Mouse (Mus musculus) midbrain, postnatal 0 days (tissue): Measurements from ENCODE around the gene Tead1. TPM values are rescaled to one million over a fixed set of nuclear protein-coding genes. Genes with fewer than 3 reads are reported as not detected.

Experiments
- ATAC-seq: fragments of 200-750 bp; cut with Nextera tagmentation; 2 replicates; pipeline ENCODE4 v1.8.0; 2017; ENCODE audit warnings: moderate number of reproducible peaks, mild to moderate bottlenecking, moderate TSS enrichment, moderate library complexity; ENCODE audit not compliant: low FRiP score
- DNase-seq: peaks from one replicate; pipeline ENCODE4 v3.0.0-alpha.2; 2015; ENCODE audit warnings: low spot score
- H3K27ac ChIP-seq: fragments of 300-500 bp; sonication (generic); 2 replicates; pipeline ENCODE4 v1.5.1; 2014; ENCODE audit warnings: low read depth, mild to moderate bottlenecking, low read length, mixed read lengths
- H3K27me3 ChIP-seq: fragments of 300-500 bp; sonication (generic); 2 replicates; pipeline ENCODE4 v1.6.1; 2014; ENCODE audit warnings: low read length, control low read depth, mixed read lengths; ENCODE audit not compliant: insufficient read depth
- H3K36me3 ChIP-seq: fragments of 300-500 bp; sonication (generic); 2 replicates; pipeline ENCODE4 v1.6.1; 2014; ENCODE audit warnings: low read length, control low read depth, mixed read lengths; ENCODE audit not compliant: insufficient read depth
- H3K4me1 ChIP-seq: fragments of 300-500 bp; sonication (generic); 2 replicates; pipeline ENCODE4 v1.6.1; 2014; ENCODE audit warnings: mild to moderate bottlenecking, control low read depth, antibody characterized with exemption, low read length, mixed read lengths; ENCODE audit not compliant: insufficient read depth
- H3K4me2 ChIP-seq: fragments of 300-500 bp; sonication (generic); 2 replicates; pipeline ENCODE4 v1.6.1; 2014; ENCODE audit warnings: low read depth, mild to moderate bottlenecking, low read length, mixed read lengths; ENCODE audit not compliant: poor library complexity, severe bottlenecking
- H3K4me3 ChIP-seq: fragments of 300-500 bp; sonication (generic); 2 replicates; pipeline ENCODE4 v1.5.1; 2014; ENCODE audit warnings: low read depth, mild to moderate bottlenecking, low read length, moderate library complexity
- H3K9ac ChIP-seq: fragments of 300-500 bp; sonication (generic); replicated peaks from 2 replicates; pipeline ENCODE4 v1.6.1; 2014; ENCODE audit warnings: mild to moderate bottlenecking, low read length, moderate library complexity, mixed read lengths; ENCODE audit not compliant: poor library complexity, severe bottlenecking
- H3K9me3 ChIP-seq: fragments of 300-500 bp; sonication (generic); 2 replicates; pipeline ENCODE4 v1.6.1; 2016; ENCODE audit warnings: low read length, control low read depth
- CTCF ChIP-seq: IDR thresholded peaks from 2 replicates; pipeline ENCODE4 v1.5.1; 2016; ENCODE audit warnings: antibody characterized with exemption, mild to moderate bottlenecking
- WGBS: fragments of 180-500 bp; shearing (Covaris S2); extraction: QIAGEN DNeasy Blood & Tissue Kit; methylation state at CpG from one replicate; pipeline ENCODE4 v1.1.7; 2014; 5-methylcytosine and 5-hydroxymethylcytosine counted together
- polyA plus RNA-seq: library from polyadenylated mRNA; unstranded; fragments of >200 nt; fragmentation: Nextera tagmentation; extraction: Ambion mirVana; gene quantifications from 2 replicates; pipeline ENCODE4 v1.2.1, GENCODE M21; 2015
- total RNA-seq: library from RNA; depleted of rRNA; stranded (reverse); fragments of >200 nt; gene quantifications from 2 replicates; pipeline ENCODE4 v1.2.3, GENCODE M21; 2014

The Tead1 gene
- total and polyA plus RNA-seq, 2 experiments from 2014 or later = 8.0 to 16.6 TPM

DNA sequence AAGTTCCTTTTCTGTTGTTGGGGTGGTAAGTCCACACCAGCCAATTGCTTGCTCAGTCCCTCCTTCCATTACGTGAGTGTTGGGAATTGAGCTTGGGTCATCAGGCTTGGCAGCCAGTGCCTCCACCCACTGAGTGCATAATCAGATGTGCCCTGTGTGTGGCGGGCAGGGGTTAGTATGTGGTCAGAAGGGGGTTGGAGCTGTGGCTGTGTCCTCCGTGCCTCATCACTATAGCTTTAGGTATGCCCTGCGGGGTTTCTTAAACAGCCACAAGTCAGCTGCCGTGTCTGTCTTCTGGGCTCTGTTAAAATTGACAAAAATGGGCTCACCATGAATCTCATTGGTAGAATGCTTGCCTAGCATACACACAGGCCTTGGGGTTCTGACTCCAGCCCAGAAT is 227.7 kb downstream of the Tead1 start:
- H3K4me3 ChIP-seq = no peak overlapping the region
- no peaks in the 10 kb centered on the region for H3K4me1 ChIP-seq
- no peaks in the 10 kb centered on the region for H3K9me3 ChIP-seq
- H3K4me2 ChIP-seq = no peak overlapping the region
- ATAC-seq (no peak), DNase-seq (no peak)
- H3K9ac ChIP-seq = no peak overlapping the region
- no peaks in the 10 kb centered on the region for H3K27me3 ChIP-seq
- H3K36me3 ChIP-seq = no peaks in the 10 kb centered on the region
- no peak overlapping the region for H3K27ac ChIP-seq
- TF ChIP-seq CTCF = no peak
- WGBS = 76% methylated on average over 5 of the region's 5 CpGs

DNA sequence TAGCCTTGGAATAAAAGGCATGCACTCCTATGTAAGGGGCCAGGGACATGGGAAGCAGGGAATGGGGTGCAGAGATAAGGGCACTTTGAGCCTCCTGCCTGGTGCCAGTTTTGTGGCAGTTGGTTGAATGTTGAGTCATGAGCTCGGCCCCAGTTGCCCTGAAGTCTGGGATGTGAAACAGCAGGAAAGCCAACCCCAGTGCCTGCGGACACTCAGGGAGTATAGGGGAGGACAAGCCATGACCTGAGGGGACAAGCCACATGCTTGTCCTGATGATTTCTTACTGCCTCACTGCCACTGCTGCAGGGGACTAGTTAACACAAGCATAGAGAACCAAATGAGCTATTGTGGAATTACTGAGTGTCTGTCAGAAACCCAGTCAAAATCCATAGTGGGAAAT is 228.3 kb downstream of the Tead1 start:
- Histone ChIP-seq H3K4me1 (no peaks in the 10 kb centered on the region), H3K4me3 (no peak overlapping the region), H3K9me3 (no peaks in the 10 kb centered on the region), H3K4me2 (no peak overlapping the region), H3K27ac (no peak overlapping the region), H3K27me3 (no peaks in the 10 kb centered on the region), H3K9ac (no peak overlapping the region), H3K36me3 (no peaks in the 10 kb centered on the region)
- 90% methylated on average over 2 of the region's 2 CpGs for WGBS
- ATAC-seq (no peak), DNase-seq (no peak)
- no peak for TF ChIP-seq CTCF

DNA sequence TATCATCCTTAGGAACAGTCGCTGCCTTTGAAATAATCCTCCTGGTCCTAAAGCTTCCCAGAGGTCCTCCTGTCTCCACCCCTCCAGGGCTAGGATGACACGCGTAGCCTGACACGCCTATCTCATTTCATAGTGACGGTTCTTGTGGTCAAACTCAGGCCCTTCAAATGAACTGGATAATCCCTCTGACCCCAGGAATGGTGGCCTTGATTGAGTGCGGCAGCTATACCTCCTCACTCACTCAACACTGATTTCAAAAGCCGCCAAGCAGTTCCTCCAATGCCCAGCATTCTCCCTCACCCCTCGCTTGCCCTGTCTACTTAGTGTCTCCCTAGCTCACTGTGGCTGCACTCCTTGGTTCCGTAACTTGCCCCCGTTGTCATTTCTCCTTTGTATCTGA is 230.0 kb downstream of the Tead1 start:
- no peak overlapping the region for H3K27ac ChIP-seq
- no peaks in the 10 kb centered on the region for H3K4me1 ChIP-seq
- ATAC-seq (no peak), DNase-seq (no peak)
- no peak for TF ChIP-seq CTCF
- H3K4me2 ChIP-seq = no peak overlapping the region
- no peaks in the 10 kb centered on the region for H3K9me3 ChIP-seq
- no peaks in the 10 kb centered on the region for H3K27me3 ChIP-seq
- no peaks in the 10 kb centered on the region for H3K36me3 ChIP-seq
- H3K9ac ChIP-seq = no peak overlapping the region
- WGBS = 86% methylated on average over 10 of the region's 10 CpGs
- H3K4me3 ChIP-seq = no peak overlapping the region

DNA sequence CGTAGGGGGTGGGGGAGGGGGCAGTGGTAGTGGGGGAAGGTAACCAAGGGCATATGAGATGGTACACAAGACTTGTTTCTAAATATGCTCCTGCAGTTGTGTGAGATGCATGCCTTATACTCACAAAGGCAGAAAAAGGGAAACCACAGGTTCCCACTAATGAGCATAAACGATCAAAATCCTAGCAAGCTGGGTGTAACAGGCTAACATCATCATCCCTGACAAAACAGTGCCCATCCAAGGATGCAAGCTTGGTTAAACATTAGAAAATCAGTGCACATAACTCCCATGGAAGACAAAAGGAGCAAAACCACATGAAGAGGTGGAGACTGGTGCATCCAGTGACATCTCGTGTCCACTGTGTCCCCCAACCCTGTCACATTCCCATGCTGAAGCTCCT is 233.9 kb downstream of the Tead1 start:
- Histone ChIP-seq H3K9ac (no peak overlapping the region), H3K4me1 (no peaks in the 10 kb centered on the region), H3K27me3 (no peaks in the 10 kb centered on the region), H3K36me3 (no peaks in the 10 kb centered on the region), H3K4me2 (no peak overlapping the region), H3K27ac (no peak overlapping the region), H3K9me3 (no peaks in the 10 kb centered on the region), H3K4me3 (no peak overlapping the region)
- ATAC-seq = no peak
- no peak for DNase-seq
- 87% methylated on average over 3 of the region's 3 CpGs for WGBS
- no peak for TF ChIP-seq CTCF

DNA sequence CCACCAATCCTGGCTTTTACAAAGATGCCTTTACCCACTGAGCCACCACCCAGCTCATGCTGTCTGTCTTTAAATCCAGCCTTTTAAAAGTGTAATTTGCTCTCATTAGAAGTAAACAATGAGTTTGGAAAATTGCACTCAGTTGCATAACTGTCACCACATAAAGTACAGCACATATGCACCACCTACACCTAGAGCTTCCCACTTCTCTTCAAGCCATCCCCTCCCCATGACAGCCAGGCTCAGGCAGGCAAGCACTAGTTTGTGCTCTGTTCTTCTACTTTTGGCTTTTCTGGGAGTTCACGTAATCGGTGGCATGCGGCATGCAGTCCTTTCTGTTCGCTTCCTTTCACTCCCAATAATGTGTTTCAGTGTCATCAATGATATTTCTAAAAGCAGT is 236.5 kb downstream of the Tead1 start:
- TF ChIP-seq CTCF = no peak
- Histone ChIP-seq H3K27ac (no peak overlapping the region), H3K27me3 (no peaks in the 10 kb centered on the region), H3K9me3 (no peaks in the 10 kb centered on the region), H3K36me3 (no peaks in the 10 kb centered on the region), H3K4me1 (no peaks in the 10 kb centered on the region), H3K4me3 (no peak overlapping the region), H3K4me2 (no peak overlapping the region), H3K9ac (no peak overlapping the region)
- ATAC-seq (no peak), DNase-seq (no peak)
- WGBS = 75% methylated on average over 4 of the region's 4 CpGs

DNA sequence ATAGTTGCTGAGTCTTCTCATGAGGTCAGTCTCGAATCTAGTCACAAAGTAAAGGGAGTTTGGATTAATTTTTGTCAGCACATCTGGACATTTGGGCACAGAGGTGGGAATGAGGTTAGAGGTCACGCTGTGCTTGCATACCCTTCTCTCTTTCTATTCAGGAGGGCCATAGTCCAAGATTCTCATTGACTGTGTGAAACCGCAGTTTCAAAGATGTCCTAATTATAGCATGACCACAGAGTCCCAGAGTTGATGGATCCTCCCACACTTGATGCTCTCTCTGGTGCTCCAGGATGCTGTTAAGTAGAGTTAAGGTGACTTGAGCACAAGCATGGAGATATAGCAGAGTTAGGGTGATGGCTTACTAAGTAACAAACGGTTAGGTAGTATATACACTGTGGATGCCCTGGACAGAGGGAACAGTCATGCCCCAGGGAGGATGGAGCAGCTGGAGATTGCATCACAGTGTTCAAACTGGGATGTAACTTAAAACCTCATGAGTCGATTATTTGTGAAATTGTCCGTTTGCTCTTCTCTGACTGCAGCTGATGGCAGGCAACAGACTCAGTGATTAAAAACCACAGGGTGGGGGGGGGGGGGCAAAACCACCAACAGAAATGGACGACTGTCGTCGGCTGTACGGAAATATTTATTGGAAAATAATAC is 238.6 kb downstream of the Tead1 start:
- Histone ChIP-seq H3K36me3 (no peaks in the 10 kb centered on the region), H3K9me3 (no peaks in the 10 kb centered on the region), H3K27me3 (no peaks in the 10 kb centered on the region), H3K4me3 (no peak overlapping the region), H3K9ac (no peak overlapping the region), H3K27ac (no peak overlapping the region), H3K4me1 (no peaks in the 10 kb centered on the region), H3K4me2 (no peak overlapping the region)
- ATAC-seq (no peak), DNase-seq (no peak)
- TF ChIP-seq CTCF = no peak
- 61% methylated on average over 10 of the region's 10 CpGs for WGBS
